ENCODE assay signal across 18 mouse cellular contexts in the genomic region with DNA sequence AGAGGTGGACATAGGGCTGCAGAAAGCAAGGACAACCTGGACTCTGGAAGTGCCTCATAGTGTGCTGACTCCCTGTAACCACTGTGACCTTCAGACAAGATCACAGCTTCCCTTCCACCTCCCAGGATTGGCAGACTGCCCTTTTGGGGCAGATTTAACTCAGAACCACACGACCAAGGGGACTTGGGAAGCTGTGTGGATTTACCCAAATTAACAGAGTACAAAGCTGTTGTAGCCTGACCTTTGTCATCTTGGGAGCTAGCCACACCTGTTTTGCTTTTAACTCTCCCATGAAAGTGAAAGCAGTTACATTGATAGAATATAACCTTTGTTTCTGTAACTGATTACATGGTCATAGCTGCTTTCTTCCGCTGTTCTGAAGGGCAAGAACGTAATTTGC. TPM values are rescaled to one million over a fixed set of nuclear protein-coding genes. Genes with fewer than 3 reads are reported as not detected.
DNase-seq lines count a peak whose midpoint lies in the region; ATAC-seq and TF ChIP-seq lines count a peak whose summit lies in the region.
"Had no signal": no experiment of that assay in that cellular context is flagged by ENCODE, and none has a peak within 500 bp of the region (broad histone marks: within the 10 kb centered on the region; RNA-seq: fewer than 3 reads in every experiment).

No protein-coding gene starts in this region.

- H3K9ac ChIP-seq in heart, adult 2 months (ENCODE audit: low read depth, low read length), result no peak overlapping the region
- H3K9ac ChIP-seq in stomach, postnatal 0 days (ENCODE audit: low read length), result no peak overlapping the region
- H3K9ac ChIP-seq in hindbrain, embryonic 11.5 days (ENCODE audit: low read depth, low read length), result no peak overlapping the region
- H3K9ac ChIP-seq: heart, embryonic 13.5 days; hindbrain, embryonic 13.5 days; midbrain, embryonic 12.5 days had no signal

- TF ChIP-seq POLR2A in heart, adult 2 months (IDR thresholded peaks at IDR 0.05; ENCODE audit: insufficient read depth, low read depth, low read length), result no peak

- intact Hi-C loops in heart, adult 2 months (cut with DNase I), result no loop called here

- peak; percentile 55; the same call in 1 of the 2 replicates for ATAC-seq in stomach, postnatal 0 days (ENCODE audit: low FRiP score, low TSS enrichment)
- ATAC-seq in hindbrain, embryonic 11.5 days (ENCODE audit: low FRiP score), result no peak
- ATAC-seq: forebrain, embryonic 14.5 days had no signal

- DNase-seq in heart, adult 2 months, result peak in 1 of 2 experiments; percentile 37
- no peak for DNase-seq in heart, adult 8-10 months (ENCODE audit: low spot score)
- peak; percentile 18 for DNase-seq in ovary, postnatal 36 days (ENCODE audit: low spot score)
- no peak for DNase-seq in ovary, postnatal 14 days (ENCODE audit: low spot score)
- DNase-seq in kidney, adult 8-10 months, result peak; percentile 90 to 92
- DNase-seq in stomach, postnatal 0 days (ENCODE audit: low spot score), result no peak
- no peak for DNase-seq in hindbrain, embryonic 11.5 days (ENCODE audit: low spot score)
- no peak for DNase-seq in limb, embryonic 10.5 days (ENCODE audit: low spot score)
- DNase-seq: B cell, adult 2 months; cerebellum, adult 9-11 months; embryo, embryonic 11 days; lung, adult 2 months had no signal

- H3K36me3 ChIP-seq in heart, adult 2 months (ENCODE audit: control insufficient read depth, insufficient read depth, low read length), result no peaks in the 10 kb centered on the region
- no peaks in the 10 kb centered on the region for H3K36me3 ChIP-seq in stomach, postnatal 0 days (ENCODE audit: control insufficient read depth, insufficient read depth, low read length)
- H3K36me3 ChIP-seq in hindbrain, embryonic 11.5 days (ENCODE audit: control insufficient read depth, insufficient read depth, low read length), result no peaks in the 10 kb centered on the region
- H3K36me3 ChIP-seq in limb, embryonic 10.5 days, result no peaks in the 10 kb centered on the region
- H3K36me3 ChIP-seq: heart, embryonic 13.5 days; hindbrain, embryonic 13.5 days; midbrain, embryonic 12.5 days had no signal

- no peaks in the 10 kb centered on the region for H3K79me2 ChIP-seq in heart, adult 2 months (replicated peaks; ENCODE audit: control insufficient read depth, insufficient read depth, low read length)

- no peaks in the 10 kb centered on the region for H3K9me3 ChIP-seq in stomach, postnatal 0 days (ENCODE audit: control insufficient read depth, low read length)
- H3K9me3 ChIP-seq in hindbrain, embryonic 11.5 days (ENCODE audit: control insufficient read depth, low read length), result no peaks in the 10 kb centered on the region; the same call in 1 of the 2 replicates
- H3K9me3 ChIP-seq in limb, embryonic 10.5 days (replicated peaks), result no peaks in the 10 kb centered on the region

- TF ChIP-seq EP300 in heart, adult 2 months (IDR thresholded peaks at IDR 0.05; ENCODE audit: insufficient read depth, low read depth, low read length), result no peak
- TF ChIP-seq EP300 in stomach, postnatal 0 days (optimal IDR thresholded peaks at IDR 0.05), result no peak

- peak overlapping the region; percentile 36; the same call in 1 of the 2 replicates for H3K27ac ChIP-seq in heart, adult 2 months
- no peak overlapping the region for H3K27ac ChIP-seq in stomach, postnatal 0 days (replicated peaks)
- no peak overlapping the region for H3K27ac ChIP-seq in hindbrain, embryonic 11.5 days (ENCODE audit: low read depth, low read length)
- no peak overlapping the region for H3K27ac ChIP-seq in limb, embryonic 10.5 days
- H3K27ac ChIP-seq: heart, embryonic 13.5 days; hindbrain, embryonic 13.5 days; macrophage; midbrain, embryonic 12.5 days had no signal

- H3K27me3 ChIP-seq in heart, adult 2 months (ENCODE audit: control insufficient read depth, insufficient read depth, low read length), result no peaks in the 10 kb centered on the region
- H3K27me3 ChIP-seq in stomach, postnatal 0 days (ENCODE audit: control insufficient read depth, insufficient read depth, low read length), result no peaks in the 10 kb centered on the region
- no peaks in the 10 kb centered on the region for H3K27me3 ChIP-seq in hindbrain, embryonic 11.5 days (ENCODE audit: control insufficient read depth, insufficient read depth, low read length)
- H3K27me3 ChIP-seq in limb, embryonic 10.5 days (ENCODE audit: low read depth, poor library complexity, severe bottlenecking), result no peaks in the 10 kb centered on the region
- H3K27me3 ChIP-seq: heart, embryonic 13.5 days; hindbrain, embryonic 13.5 days; midbrain, embryonic 12.5 days had no signal

- H3K4me2 ChIP-seq in stomach, postnatal 0 days (replicated peaks; ENCODE audit: low read depth), result no peak overlapping the region
- no peak overlapping the region for H3K4me2 ChIP-seq in hindbrain, embryonic 11.5 days (replicated peaks; ENCODE audit: low read depth, low read length)
- H3K4me2 ChIP-seq: heart, embryonic 13.5 days; hindbrain, embryonic 13.5 days; midbrain, embryonic 12.5 days had no signal

- H3K4me1 ChIP-seq in heart, adult 2 months (ENCODE audit: control insufficient read depth, insufficient read depth, low read length), result no peaks in the 10 kb centered on the region; the same call in 1 of the 2 replicates
- H3K4me1 ChIP-seq in stomach, postnatal 0 days (replicated peaks; ENCODE audit: control insufficient read depth, insufficient read depth), result no peaks in the 10 kb centered on the region
- H3K4me1 ChIP-seq in hindbrain, embryonic 11.5 days (replicated peaks; ENCODE audit: control insufficient read depth, insufficient read depth, low read length), result no peaks in the 10 kb centered on the region
- no peaks in the 10 kb centered on the region for H3K4me1 ChIP-seq in limb, embryonic 10.5 days
- H3K4me1 ChIP-seq: heart, embryonic 13.5 days; hindbrain, embryonic 13.5 days; midbrain, embryonic 12.5 days had no signal

- no peak for TF ChIP-seq CTCF in heart, adult 2 months (IDR thresholded peaks at IDR 0.05)
- no peak for TF ChIP-seq CTCF in stomach, postnatal 0 days (IDR thresholded peaks at IDR 0.05; ENCODE audit: low read depth)

- H3K4me3 ChIP-seq in heart, adult 2 months, result no peak overlapping the region
- no peak overlapping the region for H3K4me3 ChIP-seq in stomach, postnatal 0 days (ENCODE audit: low read depth, low read length)
- H3K4me3 ChIP-seq in hindbrain, embryonic 11.5 days (ENCODE audit: low read depth, low read length), result no peak overlapping the region
- no peak overlapping the region for H3K4me3 ChIP-seq in limb, embryonic 10.5 days
- H3K4me3 ChIP-seq: heart, embryonic 13.5 days; hindbrain, embryonic 13.5 days; midbrain, embryonic 12.5 days; myocyte had no signal

- WGBS in heart, adult 2 months, result 62% methylated on average over 3 of the region's 3 CpGs
- 53% methylated on average over 3 of the region's 3 CpGs for WGBS in stomach, postnatal 0 days
- 71% methylated on average over 3 of the region's 3 CpGs for WGBS in hindbrain, embryonic 11.5 days
- WGBS in limb, embryonic 10.5 days, result 64% methylated on average over 3 of the region's 3 CpGs

RNA-seq across cellular contexts. Expression of a gene that starts 22.6 kb away (rescaled TPM):
- total RNA-seq in heart, adult 2 months (2021), result 10 to 100 TPM; 16.1 to 17.1 TPM
- polyA plus RNA-seq in heart, adult 2 months (2012; rRNA removed), result 10.6 and 11.0 TPM in 2 replicates
- 10 to 100 TPM; 13.5 to 18.1 (median 16.3) TPM for total RNA-seq in heart, adult 8-10 months (2022)
- polyA plus RNA-seq in stomach, postnatal 0 days (2015; fragmentation: Nextera tagmentation; extraction: Ambion mirVana), result 3.0 and 4.6 TPM in 2 replicates
- 11.4 and 12.2 TPM in 2 replicates for polyA plus RNA-seq in hindbrain, embryonic 11.5 days (2014; fragmentation: Nextera tagmentation; extraction: Ambion mirVana)
- 15.7 and 16.1 TPM in 2 replicates for polyA plus RNA-seq in limb, embryonic 10.5 days (2016; fragmentation: Nextera tagmentation; extraction: Ambion mirVana)

RNA-seq across cellular contexts. Expression of a gene that starts 23.3 kb away (rescaled TPM):
- 10 to 100 TPM; 41.6 to 43.4 TPM for total RNA-seq in heart, adult 2 months (2021)
- polyA plus RNA-seq in heart, adult 2 months (2012; rRNA removed), result 37.3 and 64.8 TPM in 2 replicates
- total RNA-seq in heart, adult 8-10 months (2022), result 10 to 100 TPM; 35.3 to 41.0 (median 39.2) TPM
- 167 and 168 TPM in 2 replicates for polyA plus RNA-seq in stomach, postnatal 0 days (2015; fragmentation: Nextera tagmentation; extraction: Ambion mirVana)
- 212 and 221 TPM in 2 replicates for polyA plus RNA-seq in hindbrain, embryonic 11.5 days (2014; fragmentation: Nextera tagmentation; extraction: Ambion mirVana)
- 191 and 201 TPM in 2 replicates for polyA plus RNA-seq in limb, embryonic 10.5 days (2016; fragmentation: Nextera tagmentation; extraction: Ambion mirVana)

Comparison
In these comparisons a context has a peak if more than half of its experiments do, and no peak if none do; other contexts are left out.
1. DNase-seq: peak in ovary, postnatal 36 days (single experiment) and kidney, adult 8-10 months (2 of 2); none in heart, adult 8-10 months (single experiment), ovary, postnatal 14 days (single experiment), stomach, postnatal 0 days (single experiment), hindbrain, embryonic 11.5 days (single experiment) and limb, embryonic 10.5 days (single experiment).